Mouse (Mus musculus) cerebellum, postnatal 10 days (tissue): ENCODE data around the gene Nudt11.

Experiments
- DNase-seq, 2 experiments: peaks; one replicate each; pipeline ENCODE4 v3.0.0; 2021; ENCODE audit warnings: mixed read lengths in 2 of 2

Nudt11 gene

DNA sequence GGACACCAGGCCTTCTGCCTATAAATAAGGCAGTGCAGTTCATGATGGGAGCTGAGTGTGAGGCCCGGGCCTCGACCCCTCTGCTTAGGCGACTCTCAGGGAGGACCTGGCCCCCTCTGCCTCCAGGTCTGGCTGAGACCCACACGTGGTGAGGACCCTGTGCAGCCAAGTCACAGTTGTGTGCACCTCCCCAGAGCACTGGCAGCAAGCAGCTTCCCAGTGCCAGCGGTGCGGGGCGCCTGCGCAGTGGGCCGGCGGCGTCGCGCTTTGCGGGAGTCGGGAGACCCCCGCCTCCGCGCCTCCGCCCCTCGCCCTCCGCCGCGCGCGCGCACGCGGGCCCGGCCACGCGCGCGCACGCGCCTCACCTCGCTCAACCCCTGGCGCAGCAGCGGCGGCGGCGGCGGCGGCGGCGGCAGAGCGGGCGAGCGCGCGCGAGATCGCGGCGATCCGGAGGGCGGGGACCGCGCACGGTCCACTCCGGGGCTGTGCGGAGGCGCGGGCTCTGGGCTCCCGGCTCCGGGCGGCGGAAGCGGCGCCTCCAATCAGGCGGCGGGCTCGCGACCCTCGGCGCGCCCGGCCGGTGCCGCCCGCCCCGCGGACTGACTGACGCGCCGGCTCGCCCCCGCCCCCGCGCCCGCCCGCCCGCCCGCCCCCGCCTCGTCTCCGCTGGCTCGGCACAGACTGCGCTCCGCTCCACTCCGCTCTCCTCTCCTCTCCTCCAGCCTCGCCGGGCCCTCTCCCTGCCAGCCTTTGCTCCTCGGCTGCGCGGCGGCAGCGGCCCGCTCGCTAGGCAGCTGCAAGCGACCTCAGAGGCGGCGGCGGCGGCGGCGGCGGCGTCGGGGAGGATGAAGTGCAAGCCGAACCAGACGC lies at the start of gene Nudt11:
Gene Nudt11, plus strand, starts transcription at position 388 of the 870 bp plus-strand sequence.
- peak; percentile 44 to 46 for DNase-seq

DNA sequence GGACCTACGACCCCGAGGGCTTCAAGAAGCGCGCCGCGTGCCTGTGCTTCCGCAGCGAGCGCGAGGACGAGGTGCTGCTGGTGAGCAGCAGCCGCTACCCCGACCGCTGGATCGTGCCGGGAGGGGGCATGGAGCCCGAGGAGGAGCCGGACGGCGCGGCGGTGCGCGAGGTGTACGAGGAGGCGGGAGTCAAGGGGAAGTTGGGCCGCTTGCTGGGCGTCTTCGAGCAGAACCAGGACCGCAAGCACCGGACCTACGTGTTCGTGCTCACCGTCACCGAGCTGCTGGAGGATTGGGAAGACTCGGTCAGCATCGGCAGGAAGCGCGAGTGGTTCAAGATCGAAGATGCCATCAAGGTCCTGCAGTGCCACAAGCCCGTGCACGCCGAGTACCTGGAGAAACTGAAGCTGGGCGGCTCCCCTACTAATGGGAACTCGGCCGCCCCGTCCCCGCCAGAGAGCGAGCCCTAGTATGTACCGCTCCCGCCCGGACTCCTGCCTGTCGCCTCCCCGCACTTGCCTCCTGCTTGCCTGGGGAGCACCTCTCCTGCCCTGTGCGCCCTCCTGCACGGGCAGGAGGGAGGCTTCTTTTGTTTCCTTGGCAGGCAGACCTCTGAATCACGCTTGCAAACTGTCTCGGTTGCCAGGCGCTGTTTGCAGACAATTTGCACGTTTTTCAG lies 822 bp downstream of the Nudt11 start:
- peak; percentile 10 to 20 for DNase-seq

DNA sequence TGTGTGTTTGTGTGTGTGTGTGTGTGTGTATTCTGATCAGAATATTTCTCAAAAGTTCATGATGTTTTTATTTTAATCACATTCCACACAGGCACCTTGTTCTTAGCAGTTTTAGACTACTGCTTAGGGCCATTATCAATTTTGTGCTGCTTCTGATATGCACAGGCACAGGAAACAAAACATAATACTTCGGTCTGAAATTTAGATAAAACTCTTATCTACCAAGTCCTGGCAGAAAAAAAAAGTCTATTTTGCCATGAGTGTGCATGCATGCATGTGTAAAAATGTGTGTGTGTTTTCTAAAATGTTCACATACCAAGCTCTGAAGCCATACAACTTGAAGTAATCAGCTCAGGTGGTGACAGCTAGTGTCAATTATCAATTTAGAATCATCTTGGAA lies 14.3 kb downstream of the Nudt11 start:
- no peak for DNase-seq

GRCm38 (mm10) chrX:6082954-6083680 lies 35.9 kb downstream of the Nudt11 start, which contains the start of gene AU022751:
TSS of gene AU022751 (minus strand) at chrX:6083419.
- no peak for DNase-seq

GRCm38 (mm10) chrX:6091547-6091946 lies 44.3 kb downstream of the Nudt11 start:
- peak; percentile 27 to 40 for DNase-seq

DNA sequence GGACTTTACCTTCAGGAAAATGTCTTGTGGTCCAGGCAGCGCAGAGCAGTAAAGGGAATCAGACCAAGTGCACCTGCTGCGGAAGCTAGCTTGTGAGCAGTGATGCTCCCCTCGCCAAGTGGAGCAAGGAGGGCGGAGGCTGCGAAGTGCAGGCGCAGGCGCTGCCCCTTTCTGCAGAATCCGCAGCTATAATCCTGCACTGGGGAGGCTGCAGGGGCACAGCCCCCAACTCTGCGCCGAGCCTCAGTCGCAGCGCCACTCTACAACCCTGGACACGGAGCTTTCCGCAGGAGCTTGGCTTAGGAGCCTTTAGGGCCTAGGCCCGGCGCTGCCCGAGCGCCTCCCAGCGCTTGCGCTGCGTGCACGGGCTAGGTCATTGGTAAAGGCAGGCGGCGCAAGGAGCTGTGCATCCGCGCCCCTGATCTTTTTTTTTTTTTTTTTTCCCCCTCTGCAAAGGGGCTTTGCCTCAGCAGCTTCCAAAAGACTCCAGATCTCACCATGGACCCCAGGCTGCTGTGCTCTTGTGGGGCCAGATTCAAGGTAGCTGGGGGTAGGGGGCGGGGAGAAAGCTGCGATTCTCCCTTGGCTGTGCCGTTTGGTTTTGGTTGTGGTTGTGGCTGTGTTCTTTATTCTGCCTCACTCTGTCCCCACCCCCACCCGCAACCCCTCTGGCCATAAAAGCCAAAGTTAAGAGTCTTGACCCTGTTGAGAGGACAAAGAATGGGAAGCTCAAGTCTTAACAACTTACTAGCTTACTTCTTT lies 44.9 kb downstream of the Nudt11 start:
- peak; percentile 68 to 76 for DNase-seq
